Mouse (Mus musculus): ENCODE results near the gene Ppp1r14b.
"Not testable (repeated sequence)": the region's sequence is repeated elsewhere in the genome, so short reads cannot be mapped to it uniquely, and the experiment has no call there.

Ppp1r14b gene

GRCm38 (mm10) chr19:6975537-6976521, 1.1 kb downstream of the Ppp1r14b start, which contains the start of gene Plcb3:
Gene Plcb3 (minus strand): TSS chr19:6976470.
- peak; percentile 65 for DNase-seq (ENCODE audit: low spot score)

GRCm38 (mm10) chr19:6977759-6978638, 3.2 kb downstream of the Ppp1r14b start:
- DNase-seq (ENCODE audit: low spot score) = no peak

- DNase-seq (ENCODE audit: low spot score) = no peak
Measured at GRCm38 (mm10) chr19:6978639-6978974, 3.8 kb downstream of the Ppp1r14b start.

- DNase-seq (ENCODE audit: low spot score) = peak; percentile 70
Measured at GRCm38 (mm10) chr19:6979001-6979479, 4.3 kb downstream of the Ppp1r14b start.

GRCm38 (mm10) chr19:6979486-6980380, 5.0 kb downstream of the Ppp1r14b start:
- peak; percentile 100 for DNase-seq (ENCODE audit: low spot score)

- DNase-seq (ENCODE audit: low spot score) = peak; percentile 99
Measured at GRCm38 (mm10) chr19:6980381-6981093, 5.8 kb downstream of the Ppp1r14b start, which contains the start of gene Fkbp2. Gene Fkbp2 (minus strand): TSS chr19:6980501.

- DNase-seq (ENCODE audit: low spot score) = no peak
Measured at GRCm38 (mm10) chr19:6981465-6981864, 6.7 kb downstream of the Ppp1r14b start.

GRCm38 (mm10) chr19:6983621-6984020, 8.9 kb downstream of the Ppp1r14b start:
- DNase-seq (ENCODE audit: low spot score) = no peak

- no peak for DNase-seq (ENCODE audit: low spot score)
Measured at GRCm38 (mm10) chr19:6985300-6985699, 10.5 kb downstream of the Ppp1r14b start.

GRCm38 (mm10) chr19:6985951-6986708, 11.4 kb downstream of the Ppp1r14b start:
- DNase-seq (ENCODE audit: low spot score) = no peak

- DNase-seq (ENCODE audit: low spot score) = peak; percentile 83
Measured at GRCm38 (mm10) chr19:6987061-6987903, 12.5 kb downstream of the Ppp1r14b start, which contains the start of gene Vegfb. Gene Vegfb (minus strand): TSS chr19:6987651.

GRCm38 (mm10) chr19:6987904-6988285, 13.1 kb downstream of the Ppp1r14b start:
- DNase-seq (ENCODE audit: low spot score) = no peak

GRCm38 (mm10) chr19:6989251-6989650, 14.5 kb downstream of the Ppp1r14b start:
- no peak for DNase-seq (ENCODE audit: low spot score)

GRCm38 (mm10) chr19:6990712-6991111, 15.9 kb downstream of the Ppp1r14b start:
- no peak for DNase-seq (ENCODE audit: low spot score)

- DNase-seq (ENCODE audit: low spot score) = not testable (repeated sequence)
Measured at GRCm38 (mm10) chr19:6991166-6991565, 16.4 kb downstream of the Ppp1r14b start.

GRCm38 (mm10) chr19:6992011-6992858, 17.5 kb downstream of the Ppp1r14b start, which contains the start of gene Dnajc4:
Gene Dnajc4 (minus strand): TSS chr19:6992572.
- DNase-seq (ENCODE audit: low spot score) = peak; percentile 97

- no peak for DNase-seq (ENCODE audit: low spot score)
Measured at GRCm38 (mm10) chr19:6993011-6993770, 18.4 kb downstream of the Ppp1r14b start.

All from yolk sac, embryonic 10.5 days (tissue).